Mouse (Mus musculus): Measurements from ENCODE around the gene Myo1a. TPM values are rescaled to one million over a fixed set of nuclear protein-coding genes. Genes with fewer than 3 reads are reported as not detected.

The Myo1a gene
- polyA plus RNA-seq, 1 experiment from 2014 or later = 0.19 TPM

DNA sequence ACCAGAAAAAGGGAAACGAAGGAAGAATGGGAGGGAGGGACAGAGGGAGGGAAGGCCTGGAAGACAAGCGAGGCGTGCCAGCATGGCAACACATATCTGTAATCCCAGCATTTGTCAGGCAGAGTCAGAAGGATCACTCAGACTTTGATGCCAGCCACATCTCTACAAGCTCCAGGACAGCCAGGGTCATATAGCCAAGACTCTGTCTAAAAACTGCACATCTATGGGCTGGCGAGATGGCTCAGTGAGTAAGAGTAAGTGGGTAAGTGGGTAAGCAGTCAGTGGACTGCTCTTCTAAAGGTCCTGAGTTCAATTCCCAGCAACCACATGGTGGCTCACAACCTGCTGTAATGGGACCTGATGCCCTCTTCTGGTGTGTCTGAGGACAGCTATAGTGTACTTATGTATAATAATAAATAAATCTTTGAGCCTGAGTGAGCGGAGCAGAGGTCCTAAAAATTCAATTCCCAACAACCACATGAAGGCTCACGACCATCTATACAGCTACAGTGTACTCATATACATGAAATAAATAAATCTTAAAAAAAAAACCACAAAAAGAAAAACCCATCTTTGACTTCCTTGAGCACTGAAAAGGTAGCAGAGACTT lies 30.8 kb upstream of the Myo1a start:
- H3K9ac ChIP-seq (ENCODE audit: low read length) = no peak overlapping the region
- no peaks in the 10 kb centered on the region for H3K27me3 ChIP-seq (ENCODE audit: control insufficient read depth, insufficient read depth, low read depth, low read length)
- H3K4me2 ChIP-seq (ENCODE audit: low read depth, low read length) = no peak overlapping the region
- ATAC-seq (ENCODE audit: low read depth) = no peak
- peaks cover 17% of the 10 kb centered on the region for H3K4me1 ChIP-seq (replicated peaks; ENCODE audit: control insufficient read depth, insufficient read depth, low read length)
- H3K36me3 ChIP-seq (ENCODE audit: control insufficient read depth, insufficient read depth, low read length) = no peaks in the 10 kb centered on the region
- H3K9me3 ChIP-seq (ENCODE audit: control insufficient read depth, low read length) = no peaks in the 10 kb centered on the region
- H3K27ac ChIP-seq (ENCODE audit: low read length) = no peak overlapping the region
- WGBS = 88% methylated on average over 6 of the region's 6 CpGs
- no peak overlapping the region for H3K4me3 ChIP-seq (ENCODE audit: low read length)

DNA sequence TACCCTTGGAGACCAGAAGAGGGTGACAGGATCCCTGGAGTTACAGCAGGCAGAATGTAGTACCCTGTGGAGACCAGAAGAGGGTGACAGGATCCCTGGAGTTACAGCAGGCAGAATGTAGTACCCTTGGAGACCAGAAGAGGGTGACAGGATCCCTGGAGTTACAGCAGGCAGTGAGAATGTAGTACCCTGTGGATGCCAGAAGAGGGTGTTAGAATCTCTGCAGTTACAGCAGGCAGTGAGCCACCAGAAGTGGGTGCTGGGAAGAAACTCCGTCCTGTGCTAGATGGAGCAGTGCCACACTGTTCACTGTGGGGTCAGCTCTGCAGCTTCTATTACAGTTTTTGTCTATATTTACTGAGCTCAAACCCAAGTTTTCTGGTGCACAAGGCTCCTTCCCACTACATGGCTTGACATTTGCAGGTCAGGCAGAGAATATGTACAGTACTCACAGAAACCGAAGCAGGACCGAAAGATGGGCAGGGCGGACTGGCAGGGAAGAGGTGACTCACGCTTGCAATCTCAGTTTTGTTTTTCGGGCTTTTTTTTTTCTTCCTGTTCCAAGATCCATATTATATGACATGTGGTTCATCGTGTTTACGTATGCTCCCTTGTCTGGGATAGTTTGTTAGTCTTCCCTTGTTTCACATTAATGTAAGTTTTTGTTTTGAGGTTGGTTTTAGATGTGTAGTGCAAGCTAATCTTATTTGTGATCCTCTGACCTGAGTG lies 30.0 kb upstream of the Myo1a start:
- Histone ChIP-seq H3K36me3 (ENCODE audit: control insufficient read depth, insufficient read depth, low read length) (no peaks in the 10 kb centered on the region), H3K4me3 (ENCODE audit: low read length) (no peak overlapping the region), H3K27me3 (ENCODE audit: control insufficient read depth, insufficient read depth, low read depth, low read length) (no peaks in the 10 kb centered on the region), H3K4me2 (ENCODE audit: low read depth, low read length) (no peak overlapping the region), H3K4me1 (replicated peaks; ENCODE audit: control insufficient read depth, insufficient read depth, low read length) (peaks cover 11% of the 10 kb centered on the region), H3K27ac (ENCODE audit: low read length) (peak overlapping the region; percentile 41; the same call in 1 of the 2 replicates), H3K9me3 (ENCODE audit: control insufficient read depth, low read length) (no peaks in the 10 kb centered on the region), H3K9ac (ENCODE audit: low read length) (no peak overlapping the region)
- WGBS = 83% methylated on average over 8 of the region's 8 CpGs
- peak; percentile 18; the same call in 1 of the 2 replicates for ATAC-seq (ENCODE audit: low read depth)

DNA sequence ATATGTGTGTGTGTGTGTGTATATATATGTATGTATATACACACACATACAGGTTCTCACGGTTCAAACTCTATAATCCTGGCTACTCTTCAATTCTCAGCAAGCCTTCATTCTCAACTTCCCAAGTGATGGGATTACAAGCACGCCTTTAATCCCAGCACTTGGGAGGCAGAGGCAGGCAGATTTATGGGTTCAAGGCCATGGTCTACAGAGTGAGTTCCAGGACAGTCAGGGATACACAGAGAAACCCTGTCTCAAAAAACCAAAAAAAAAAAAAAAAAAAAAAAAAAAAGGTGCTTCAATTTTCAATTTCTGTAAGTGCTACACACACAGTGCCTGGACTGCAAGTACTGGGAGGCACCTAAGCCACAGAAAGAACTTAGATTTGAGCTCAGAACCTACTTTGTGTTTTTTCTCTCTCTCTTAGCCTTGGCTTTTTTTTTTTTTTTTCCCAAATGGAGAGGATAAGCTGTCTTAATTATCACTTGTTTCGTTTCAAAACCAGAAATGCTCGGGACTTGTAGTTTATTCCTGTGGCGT lies 29.0 kb upstream of the Myo1a start:
- Histone ChIP-seq H3K36me3 (ENCODE audit: control insufficient read depth, insufficient read depth, low read length) (no peaks in the 10 kb centered on the region), H3K27ac (ENCODE audit: low read length) (peak overlapping the region; percentile 81), H3K9ac (ENCODE audit: low read length) (peak overlapping the region; percentile 55; the same call in 1 of the 2 replicates), H3K4me1 (replicated peaks; ENCODE audit: control insufficient read depth, insufficient read depth, low read length) (peaks cover 11% of the 10 kb centered on the region), H3K4me2 (ENCODE audit: low read depth, low read length) (peak overlapping the region; percentile 57), H3K9me3 (ENCODE audit: control insufficient read depth, low read length) (no peaks in the 10 kb centered on the region), H3K27me3 (ENCODE audit: control insufficient read depth, insufficient read depth, low read depth, low read length) (no peaks in the 10 kb centered on the region), H3K4me3 (ENCODE audit: low read length) (peak overlapping the region; percentile 72)
- no peak for ATAC-seq (ENCODE audit: low read depth)
- WGBS = 42% methylated on average over 5 of the region's 5 CpGs

DNA sequence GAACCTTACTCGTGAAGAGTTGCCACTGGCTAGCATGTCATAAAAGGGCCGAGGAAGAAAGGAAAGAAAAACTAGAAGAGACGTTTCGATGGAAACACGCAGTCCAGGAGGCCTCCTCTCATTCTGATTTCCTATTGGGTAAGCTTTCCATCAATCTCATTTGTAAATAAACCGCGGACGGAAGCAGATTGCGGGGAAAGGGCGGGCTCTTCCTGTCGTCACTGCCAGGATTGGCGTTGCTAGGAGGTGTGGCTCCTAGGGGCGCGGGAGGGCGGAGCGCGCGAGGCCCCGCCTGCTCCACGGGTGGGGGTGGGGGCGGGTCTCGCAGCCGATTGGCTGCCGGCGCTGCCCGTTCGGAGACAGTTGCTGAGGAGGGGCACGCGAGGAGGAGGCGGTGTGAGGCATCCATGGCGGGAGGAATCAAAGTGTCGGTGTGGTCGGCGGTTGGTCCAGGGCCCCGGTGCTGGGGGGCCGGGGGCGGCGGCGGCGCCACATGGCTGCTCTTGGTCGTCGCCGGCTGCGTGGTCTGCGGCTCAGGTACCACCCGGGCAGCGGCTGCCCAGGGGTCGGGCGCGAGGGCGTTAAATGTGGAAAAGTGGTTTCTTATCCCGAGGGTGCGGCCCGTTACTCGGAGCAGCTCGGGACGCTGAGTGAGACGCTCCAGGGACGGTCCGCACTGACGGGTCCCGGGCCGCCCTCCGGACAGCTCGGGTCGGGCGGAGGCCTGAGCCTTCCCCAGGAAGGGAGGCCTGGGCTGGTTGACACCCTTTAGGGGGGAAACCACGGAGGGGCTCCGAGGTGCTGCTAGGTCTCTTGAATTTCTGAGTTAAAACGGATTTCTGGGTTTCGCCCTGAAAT lies 28.1 kb upstream of the Myo1a start:
- H3K27ac ChIP-seq (ENCODE audit: low read length) = peak overlapping the region; percentile 81
- no peaks in the 10 kb centered on the region for H3K9me3 ChIP-seq (ENCODE audit: control insufficient read depth, low read length)

DNA sequence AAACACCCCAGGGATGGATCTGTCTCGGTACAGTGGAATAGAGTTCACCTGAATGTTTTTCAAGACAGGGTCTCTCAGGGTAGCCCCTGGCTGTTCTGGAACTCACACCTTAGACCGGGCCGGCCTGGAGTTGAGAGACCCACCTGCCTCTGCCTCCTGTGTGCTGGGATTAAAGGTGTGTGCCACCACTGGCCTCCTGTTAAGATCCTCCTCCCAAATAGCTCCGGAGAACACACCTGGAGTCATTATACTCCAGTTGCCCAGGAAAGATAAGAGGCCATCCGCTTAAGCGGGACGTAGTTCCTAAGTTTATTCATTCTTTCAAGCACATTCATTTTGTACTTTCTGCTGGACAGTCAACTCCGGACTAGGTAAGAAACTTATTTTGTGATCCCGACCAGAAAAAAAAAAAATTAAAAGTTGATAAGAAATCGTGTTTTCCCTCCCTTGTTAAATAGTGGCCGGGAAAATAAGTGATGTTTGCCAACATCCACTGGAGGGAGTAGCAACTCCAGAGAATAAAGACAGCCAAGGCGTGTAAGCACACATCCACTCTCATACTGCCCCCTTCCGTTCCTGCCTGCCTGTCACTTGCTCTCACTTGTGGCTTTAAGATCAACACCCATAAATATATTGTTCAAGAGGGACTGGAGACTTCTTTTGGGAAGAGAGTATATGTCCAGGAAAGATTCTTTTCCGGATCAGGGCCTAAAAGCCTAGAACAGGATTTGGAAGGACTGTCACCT lies 27.2 kb upstream of the Myo1a start:
- peak overlapping the region; percentile 68; the same call in 1 of the 2 replicates for H3K27ac ChIP-seq (ENCODE audit: low read length)
- no peaks in the 10 kb centered on the region; the same call in 1 of the 2 replicates for H3K36me3 ChIP-seq (ENCODE audit: control insufficient read depth, insufficient read depth, low read length)
- no peaks in the 10 kb centered on the region for H3K27me3 ChIP-seq (ENCODE audit: control insufficient read depth, insufficient read depth, low read depth, low read length)
- ATAC-seq (ENCODE audit: low read depth) = peak; percentile 29; the same call in 1 of the 2 replicates
- H3K9me3 ChIP-seq (ENCODE audit: control insufficient read depth, low read length) = no peaks in the 10 kb centered on the region
- peaks cover 11% of the 10 kb centered on the region for H3K4me1 ChIP-seq (replicated peaks; ENCODE audit: control insufficient read depth, insufficient read depth, low read length)
- H3K4me2 ChIP-seq (ENCODE audit: low read depth, low read length) = peak overlapping the region; percentile 96
- peak overlapping the region; percentile 78 for H3K9ac ChIP-seq (ENCODE audit: low read length)
- 8% methylated on average over 14 of the region's 14 CpGs for WGBS
- H3K4me3 ChIP-seq (ENCODE audit: low read length) = peak overlapping the region; percentile 72

More for the DNA sequence above, 28.1 kb upstream of the Myo1a start:
- peak; percentile 97 for ATAC-seq (ENCODE audit: low read depth)
- H3K36me3 ChIP-seq (ENCODE audit: control insufficient read depth, insufficient read depth, low read length) = no peaks in the 10 kb centered on the region; the same call in 1 of the 2 replicates
- under 1% methylated on average over 63 of the region's 71 CpGs for WGBS
- H3K9ac ChIP-seq (ENCODE audit: low read length) = peak overlapping the region; percentile 78
- H3K27me3 ChIP-seq (ENCODE audit: control insufficient read depth, insufficient read depth, low read depth, low read length) = no peaks in the 10 kb centered on the region
- peak overlapping the region; percentile 72 for H3K4me3 ChIP-seq (ENCODE audit: low read length)
- H3K4me2 ChIP-seq (ENCODE audit: low read depth, low read length) = peak overlapping the region; percentile 96
- peaks cover 11% of the 10 kb centered on the region for H3K4me1 ChIP-seq (replicated peaks; ENCODE audit: control insufficient read depth, insufficient read depth, low read length)

DNA sequence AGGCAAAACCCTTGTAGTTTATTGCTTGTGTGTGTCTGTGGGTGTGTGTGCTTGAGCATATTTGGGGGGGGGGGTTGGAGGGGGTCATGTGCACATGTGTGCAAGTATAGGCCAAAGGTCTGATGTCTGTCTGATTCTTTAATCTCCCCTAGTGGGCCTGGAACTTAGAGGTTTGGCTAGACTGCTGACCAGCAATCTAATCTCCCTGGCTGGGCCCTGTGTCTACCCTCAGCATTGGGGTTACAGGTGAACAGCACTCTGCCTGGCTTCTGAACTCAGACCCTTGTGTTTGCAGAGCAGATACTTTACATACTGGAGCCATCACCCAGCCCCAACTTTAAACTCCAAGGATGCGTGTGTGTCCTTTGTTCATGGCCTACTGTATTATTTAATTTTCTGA lies 25.8 kb upstream of the Myo1a start:
- Histone ChIP-seq H3K36me3 (ENCODE audit: control insufficient read depth, insufficient read depth, low read length) (no peaks in the 10 kb centered on the region; the same call in 1 of the 2 replicates), H3K9me3 (ENCODE audit: control insufficient read depth, low read length) (no peaks in the 10 kb centered on the region), H3K27ac (ENCODE audit: low read length) (no peak overlapping the region), H3K4me3 (ENCODE audit: low read length) (no peak overlapping the region), H3K4me2 (ENCODE audit: low read depth, low read length) (no peak overlapping the region), H3K4me1 (replicated peaks; ENCODE audit: control insufficient read depth, insufficient read depth, low read length) (peaks cover 11% of the 10 kb centered on the region), H3K9ac (ENCODE audit: low read length) (no peak overlapping the region), H3K27me3 (ENCODE audit: control insufficient read depth, insufficient read depth, low read depth, low read length) (no peaks in the 10 kb centered on the region)
- 76% methylated on average over 1 of the region's 1 CpGs for WGBS
- no peak for ATAC-seq (ENCODE audit: low read depth)

DNA sequence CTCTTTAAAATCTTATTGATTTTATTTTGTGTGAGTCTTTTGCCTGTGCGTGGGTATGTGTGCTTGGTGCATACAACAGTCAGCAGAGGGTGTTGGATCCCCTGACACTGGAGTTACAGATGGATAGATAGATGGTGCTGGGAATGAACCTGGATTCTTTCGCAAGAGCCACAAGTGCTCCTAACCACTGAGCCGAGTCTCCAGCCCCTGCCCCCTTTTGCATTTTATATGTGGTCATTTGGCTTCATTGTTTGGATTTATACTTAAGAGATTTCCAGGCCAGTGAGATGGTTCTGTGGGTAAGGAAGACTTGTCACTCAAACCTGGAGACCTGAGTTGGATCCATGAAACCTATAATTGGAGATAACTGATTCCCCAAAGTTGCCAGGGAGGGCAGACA lies 25.1 kb upstream of the Myo1a start:
- Histone ChIP-seq H3K4me2 (ENCODE audit: low read depth, low read length) (no peak overlapping the region), H3K27me3 (ENCODE audit: control insufficient read depth, insufficient read depth, low read depth, low read length) (no peaks in the 10 kb centered on the region), H3K36me3 (ENCODE audit: control insufficient read depth, insufficient read depth, low read length) (no peaks in the 10 kb centered on the region; the same call in 1 of the 2 replicates), H3K9me3 (ENCODE audit: control insufficient read depth, low read length) (no peaks in the 10 kb centered on the region), H3K4me3 (ENCODE audit: low read length) (no peak overlapping the region), H3K27ac (ENCODE audit: low read length) (no peak overlapping the region), H3K9ac (ENCODE audit: low read length) (no peak overlapping the region), H3K4me1 (replicated peaks; ENCODE audit: control insufficient read depth, insufficient read depth, low read length) (peaks cover 11% of the 10 kb centered on the region)
- no peak for ATAC-seq (ENCODE audit: low read depth)
- WGBS = 79% methylated on average over 3 of the region's 3 CpGs

- Histone ChIP-seq H3K27ac (ENCODE audit: low read length) (no peak overlapping the region), H3K27me3 (ENCODE audit: control insufficient read depth, insufficient read depth, low read depth, low read length) (no peaks in the 10 kb centered on the region), H3K4me2 (ENCODE audit: low read depth, low read length) (no peak overlapping the region), H3K4me3 (ENCODE audit: low read length) (no peak overlapping the region), H3K36me3 (ENCODE audit: control insufficient read depth, insufficient read depth, low read length) (no peaks in the 10 kb centered on the region; the same call in 1 of the 2 replicates), H3K4me1 (replicated peaks; ENCODE audit: control insufficient read depth, insufficient read depth, low read length) (peaks cover 8% of the 10 kb centered on the region), H3K9ac (ENCODE audit: low read length) (no peak overlapping the region), H3K9me3 (ENCODE audit: control insufficient read depth, low read length) (no peaks in the 10 kb centered on the region)
- ATAC-seq (ENCODE audit: low read depth) = no peak
- 85% methylated on average over 6 of the region's 6 CpGs for WGBS
Observed at GRCm38 (mm10) chr10:127682886-127683285, 22.1 kb upstream of the Myo1a start.

Measured in lung, embryonic 16.5 days (tissue).